Mouse (Mus musculus) liver, adult 2 months (tissue): ENCODE results near the gene Cab39l.

Source experiments
- CTCF ChIP-seq: fragments of 200-500 bp; IDR thresholded peaks from 2 replicates; pipeline ENCODE4 v1.5.1; 2011; ENCODE audit warnings: low read depth, low read length, control low read depth
- POLR2A ChIP-seq: fragments of 200-500 bp; IDR thresholded peaks from 2 replicates; pipeline ENCODE4 v1.6.1; 2011; ENCODE audit warnings: low read length, control low read depth; ENCODE audit not compliant: insufficient read depth; ENCODE audit errors: extremely low read depth

DNA sequence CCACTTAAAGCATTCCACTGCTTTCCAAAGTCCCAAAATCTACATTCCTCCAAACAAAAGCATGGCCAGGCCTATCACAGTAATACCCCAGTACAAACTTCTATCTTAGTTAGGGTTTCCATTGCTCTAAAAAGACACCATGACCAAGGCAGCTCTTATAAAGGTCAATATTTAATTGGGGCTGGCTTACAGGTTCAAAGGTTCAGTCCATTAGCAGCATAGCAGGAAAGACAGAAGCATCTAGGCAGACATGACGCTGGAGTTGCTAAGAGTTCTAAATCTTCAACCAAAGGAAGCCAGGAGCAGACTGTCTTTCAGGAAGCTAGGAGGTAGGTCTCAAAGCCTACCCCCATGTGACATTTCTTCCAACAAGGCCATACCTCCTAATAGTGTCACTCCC is 10.2 kb upstream of the Cab39l start:
- TF ChIP-seq CTCF, result no peak
- TF ChIP-seq POLR2A, result no peak
